Mouse (Mus musculus): ENCODE data around the gene Ssh2.
A peak's percentile ranks its signal among the peaks of the same experiment; 100 is the strongest.
"Not testable (repeated sequence)": the region's sequence is repeated elsewhere in the genome, so short reads cannot be mapped to it uniquely, and the experiment has no call there.

Ssh2 gene

DNA sequence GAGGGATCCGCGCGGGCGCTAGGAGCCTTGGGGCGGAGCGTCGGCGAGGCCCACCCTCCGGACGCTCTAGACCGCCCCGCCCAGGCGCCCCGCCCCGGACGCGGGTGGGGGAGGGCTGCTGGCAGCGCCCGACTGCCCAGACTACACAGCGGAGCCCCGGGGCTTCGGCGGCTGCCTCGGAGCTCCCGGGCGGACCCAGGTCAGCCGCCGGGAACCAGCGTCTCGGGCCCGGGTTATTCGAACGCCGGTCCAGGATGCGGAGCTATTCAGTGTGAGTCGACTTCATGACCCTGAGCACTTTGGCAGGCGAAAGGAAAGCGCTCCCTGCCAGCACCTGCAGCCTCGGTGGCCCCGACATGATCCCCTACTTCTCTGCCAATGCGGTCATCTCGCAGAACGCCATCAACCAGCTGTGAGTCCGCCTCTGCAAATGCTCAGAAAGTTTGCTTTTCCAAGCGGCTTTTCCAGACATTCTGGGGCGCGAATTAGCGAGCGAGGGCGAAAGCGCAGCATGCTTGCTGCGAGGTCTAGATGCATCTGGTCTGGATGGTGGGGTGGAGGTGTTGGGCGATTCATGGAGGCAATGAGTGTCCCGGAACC, 132.2 kb downstream of the Ssh2 start:
- peak; percentile 82 to 90 for DNase-seq (ENCODE audit: low spot score in 2 of 2)

GRCm38 (mm10) chr11:77348985-77349384, 132.9 kb downstream of the Ssh2 start:
- no peak for DNase-seq (ENCODE audit: low spot score in 2 of 2)

GRCm38 (mm10) chr11:77349698-77350097, 133.6 kb downstream of the Ssh2 start:
- DNase-seq (ENCODE audit: low spot score in 2 of 2): no peak

GRCm38 (mm10) chr11:77355055-77355454, 139.0 kb downstream of the Ssh2 start:
- DNase-seq (ENCODE audit: low spot score in 2 of 2): no peak

DNA sequence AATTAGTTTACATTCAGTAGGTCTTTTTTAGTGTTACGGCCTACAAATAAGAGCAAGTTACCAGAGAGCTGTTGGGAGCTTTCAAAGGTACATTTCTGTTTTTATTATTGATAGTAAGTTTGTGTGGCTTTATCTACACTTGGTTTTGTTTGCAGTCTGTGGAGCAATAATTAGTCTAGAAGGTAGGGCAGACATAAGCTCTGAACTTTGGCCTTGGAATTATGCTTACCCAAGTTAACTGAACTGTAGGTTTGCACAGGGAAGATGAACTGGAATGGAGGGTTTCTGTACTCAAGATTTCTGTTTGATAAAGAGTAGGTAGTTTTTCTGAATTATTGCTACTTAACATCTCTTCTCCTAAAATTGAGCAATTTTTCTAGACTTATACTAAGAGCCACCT, 141.8 kb downstream of the Ssh2 start:
- DNase-seq (ENCODE audit: low spot score in 2 of 2): no peak

- no peak for DNase-seq (ENCODE audit: low spot score in 2 of 2)
Measured at GRCm38 (mm10) chr11:77363476-77363875, 147.4 kb downstream of the Ssh2 start.

GRCm38 (mm10) chr11:77364376-77364775, 148.3 kb downstream of the Ssh2 start:
- DNase-seq (ENCODE audit: low spot score in 2 of 2): no peak

- DNase-seq (ENCODE audit: low spot score in 2 of 2): no peak
Measured at GRCm38 (mm10) chr11:77365706-77366386, 149.8 kb downstream of the Ssh2 start.

DNA sequence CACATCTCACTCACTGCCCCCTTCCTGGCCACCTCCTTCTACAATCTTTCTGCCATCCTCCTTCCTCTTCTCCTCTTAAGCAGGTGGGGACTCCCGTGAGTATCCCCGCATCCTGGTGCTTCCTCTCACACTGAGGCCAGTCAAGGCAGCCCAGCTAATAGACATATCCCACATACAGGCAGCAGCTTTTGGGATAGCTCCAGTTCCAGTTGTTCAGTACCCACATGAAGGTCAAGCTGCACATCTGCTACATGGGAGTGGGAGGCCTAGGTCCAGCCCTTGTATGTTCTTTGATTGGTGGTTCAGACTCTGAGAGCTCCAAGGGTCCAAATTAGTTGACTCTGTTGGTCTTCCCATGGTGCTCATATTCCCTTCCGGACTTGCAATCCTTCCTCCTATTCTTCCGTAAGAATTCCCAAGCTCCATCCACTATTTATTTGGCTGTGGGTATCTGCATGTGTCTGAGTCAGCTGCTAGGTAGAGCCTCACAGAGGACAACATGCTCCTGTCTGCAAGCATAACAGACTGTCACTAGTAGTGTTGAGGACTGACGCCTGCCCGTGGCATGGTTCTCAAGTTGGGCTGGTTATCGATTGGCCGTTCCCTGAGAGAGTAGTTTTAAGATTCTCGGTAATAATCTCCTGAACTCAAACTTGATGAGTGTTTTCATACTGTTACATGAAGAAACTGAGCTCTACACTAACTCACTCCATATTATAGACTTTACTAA, 151.6 kb downstream of the Ssh2 start:
- DNase-seq (ENCODE audit: low spot score in 2 of 2): no peak

DNA sequence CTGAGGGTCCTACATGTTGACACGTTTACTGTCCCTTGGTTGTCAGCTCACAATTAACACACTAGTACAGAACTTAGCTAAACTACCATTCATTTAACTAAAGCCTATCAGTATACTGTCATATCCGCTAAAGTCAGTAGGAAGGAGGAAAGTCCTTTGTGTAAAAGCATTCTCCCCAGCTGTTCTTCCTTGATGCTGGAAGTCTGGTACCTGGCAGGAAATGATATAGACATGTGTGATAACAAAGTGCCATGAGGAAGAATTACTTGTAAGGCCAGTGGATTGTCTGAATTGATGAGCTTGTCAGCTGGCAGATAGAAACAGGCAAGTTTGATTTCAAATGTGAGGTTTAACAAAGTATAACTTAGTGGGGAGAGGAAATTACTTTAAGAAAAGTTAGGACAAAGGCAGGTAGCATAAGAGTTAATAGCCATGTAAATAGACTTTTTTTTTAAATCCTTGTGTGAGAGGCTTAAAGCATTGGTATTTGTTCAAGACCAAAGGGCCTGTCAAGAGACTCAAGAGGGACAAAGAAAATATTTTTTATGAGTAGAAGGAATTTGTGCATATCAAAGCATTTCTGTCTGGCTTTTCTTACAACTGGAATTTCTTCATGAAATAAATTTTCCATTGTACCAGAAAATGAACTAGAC, 153.2 kb downstream of the Ssh2 start:
- DNase-seq (ENCODE audit: low spot score in 2 of 2): no peak

GRCm38 (mm10) chr11:77369841-77370191, 153.7 kb downstream of the Ssh2 start:
- DNase-seq (ENCODE audit: low spot score in 2 of 2): no peak

DNA sequence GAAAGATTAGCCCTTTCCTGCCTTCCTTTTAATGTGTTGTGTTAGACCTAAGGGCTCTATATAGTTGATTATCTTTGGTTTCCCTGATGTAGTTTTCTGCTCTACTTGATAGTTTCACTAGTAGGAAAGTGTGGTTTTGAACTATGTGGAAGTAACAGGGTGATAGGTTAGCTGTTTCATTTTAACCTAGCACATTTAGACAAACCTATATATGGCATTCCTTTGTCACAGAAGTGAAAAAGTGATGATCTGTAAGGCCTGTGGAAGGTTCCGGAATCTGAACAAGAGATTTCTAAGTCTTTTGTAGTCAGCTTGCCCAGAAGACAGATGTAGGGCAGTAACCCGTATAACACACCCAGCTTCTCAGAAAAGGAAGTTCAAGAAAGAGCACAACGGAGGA, 155.0 kb downstream of the Ssh2 start:
- DNase-seq (ENCODE audit: low spot score in 2 of 2): no peak

DNA sequence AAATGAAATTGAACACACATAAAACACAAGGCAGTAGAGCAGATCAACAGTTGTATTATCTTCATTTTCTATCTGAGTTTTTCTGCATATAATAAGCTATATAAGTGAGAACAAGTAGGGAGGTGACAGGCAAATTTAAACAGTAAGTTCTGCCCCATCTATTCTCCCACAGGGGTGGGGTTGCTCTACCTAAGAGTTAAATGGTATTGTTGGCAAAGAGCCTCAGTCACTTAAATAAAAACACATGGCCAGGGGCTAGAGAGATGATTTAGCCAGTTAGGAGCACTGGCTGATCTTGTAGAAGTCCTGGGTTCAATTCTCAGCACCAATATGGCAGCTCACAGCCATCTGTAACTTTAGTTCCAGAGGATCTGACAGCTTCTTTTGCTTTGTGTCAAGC, 155.6 kb downstream of the Ssh2 start:
- DNase-seq (ENCODE audit: low spot score in 2 of 2): no peak

- DNase-seq (ENCODE audit: low spot score in 2 of 2): peak; percentile 17 to 24
Measured at GRCm38 (mm10) chr11:77372196-77372904, 156.3 kb downstream of the Ssh2 start.

- no peak for DNase-seq (ENCODE audit: low spot score in 2 of 2)
Measured at GRCm38 (mm10) chr11:77378622-77379021, 162.5 kb downstream of the Ssh2 start.

DNA sequence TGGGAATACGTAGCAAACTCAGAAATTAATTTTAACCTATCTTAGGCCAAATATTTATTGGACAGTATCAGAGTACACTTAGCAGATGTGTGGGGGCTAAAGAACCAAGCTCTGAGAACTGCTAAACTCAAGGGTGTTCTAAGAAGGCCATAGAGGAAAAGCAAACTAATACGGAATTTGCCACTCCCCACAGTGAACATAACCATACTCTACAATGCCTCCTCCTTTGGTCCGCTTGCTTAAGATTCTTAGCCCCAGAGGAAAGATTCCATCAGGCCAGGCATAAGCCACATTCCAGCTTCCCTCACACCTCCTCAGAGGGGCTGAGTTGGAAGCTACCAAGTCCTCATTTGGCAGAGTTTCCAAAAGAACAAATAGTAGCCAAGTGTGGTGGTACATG, 165.1 kb downstream of the Ssh2 start:
- no peak for DNase-seq (ENCODE audit: low spot score in 2 of 2)

GRCm38 (mm10) chr11:77384151-77384550, 168.1 kb downstream of the Ssh2 start:
- no peak for DNase-seq (ENCODE audit: low spot score in 2 of 2)

DNA sequence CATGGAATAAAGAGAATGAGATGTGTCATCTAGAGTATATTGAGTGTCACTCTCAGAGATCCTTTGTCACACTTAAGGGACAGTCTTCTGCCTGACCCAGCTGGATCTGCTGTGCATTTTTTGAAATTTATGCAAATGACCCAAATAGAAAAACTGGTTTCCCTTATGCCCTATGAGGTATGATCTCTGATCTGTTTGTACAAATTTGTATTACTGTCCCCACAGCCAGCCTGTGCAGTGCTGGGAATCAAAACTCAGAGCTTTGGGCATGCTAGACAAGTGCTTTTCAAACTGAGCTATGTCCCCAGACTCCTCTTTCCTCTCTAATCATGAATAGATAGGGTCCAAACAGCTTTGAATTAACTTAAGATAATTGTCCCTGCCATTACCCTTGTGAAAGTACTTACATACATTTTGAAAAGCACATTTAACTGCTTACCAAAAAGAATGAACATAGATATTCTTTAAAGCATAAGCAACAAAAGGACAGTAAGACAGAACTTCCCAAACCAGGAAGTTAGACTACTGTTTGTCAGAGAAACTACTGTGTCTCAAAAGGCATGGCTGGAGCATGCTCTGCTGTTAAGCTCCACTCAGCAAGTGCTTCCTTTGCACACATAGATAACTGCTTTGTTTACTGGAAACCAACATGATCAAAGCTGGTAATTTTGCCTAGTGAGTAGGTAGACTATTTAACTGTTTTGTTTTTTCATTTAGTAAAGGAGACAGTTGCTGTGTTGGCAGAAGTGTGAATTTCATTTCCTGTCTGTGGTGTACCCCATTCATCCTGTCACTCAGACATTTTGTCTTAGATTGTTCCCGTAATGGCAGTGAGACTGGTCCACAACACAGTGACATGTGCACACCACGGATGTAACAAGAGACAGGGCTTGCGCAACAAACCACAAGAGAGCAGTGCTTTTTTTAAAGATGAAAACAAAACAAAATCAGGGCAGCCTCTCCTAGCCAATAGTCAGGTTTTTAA, 169.9 kb downstream of the Ssh2 start:
- DNase-seq (ENCODE audit: low spot score in 2 of 2): peak in 1 of 2 experiments; percentile 20

GRCm38 (mm10) chr11:77388197-77388596, 172.1 kb downstream of the Ssh2 start:
- not testable (repeated sequence) for DNase-seq (ENCODE audit: low spot score in 2 of 2)

DNA sequence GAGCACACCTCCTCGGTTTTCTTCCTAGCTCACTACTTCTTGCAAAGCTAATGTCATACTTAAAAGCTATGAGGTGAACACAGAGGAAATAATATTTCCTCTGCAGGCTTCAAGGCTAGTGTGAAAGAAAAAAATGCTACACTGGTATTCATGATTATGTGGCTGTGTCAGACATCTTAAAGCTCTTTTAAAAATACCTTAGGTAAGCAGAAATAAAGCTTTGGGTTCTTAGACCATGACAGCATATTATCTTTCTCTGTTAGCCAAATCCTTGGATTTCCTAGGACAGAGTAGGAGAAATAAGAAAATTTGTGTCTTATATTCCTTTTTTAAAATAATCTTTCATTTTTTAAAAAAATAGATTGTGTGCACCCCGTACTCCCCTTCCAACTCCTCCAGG, 179.5 kb downstream of the Ssh2 start:
- no peak for DNase-seq (ENCODE audit: low spot score in 2 of 2)

GRCm38 (mm10) chr11:77402508-77402907, 186.4 kb downstream of the Ssh2 start:
- no peak for DNase-seq (ENCODE audit: low spot score in 2 of 2)
